Mouse (Mus musculus): Measurements from ENCODE around the gene Gm14139. TPM values are rescaled to one million over a fixed set of nuclear protein-coding genes. Genes with fewer than 3 reads are reported as not detected.

Gene Gm14139
- polyA plus RNA-seq, 1 experiment: not detected

Other genes with a start within 250 kb of the Gm14139 start
- 4.5 and 5.2 TPM in 2 replicates for gene Zfp120, start 45.0 kb upstream of the Gm14139 start, polyA plus RNA-seq (2012; rRNA removed)
- not detected in 2 replicates for gene Gm10770, start 2.1 kb upstream of the Gm14139 start, polyA plus RNA-seq (2012; rRNA removed)
- gene Zfp937, start 36.3 kb downstream of the Gm14139 start, polyA plus RNA-seq (2012; rRNA removed): 2.4 and 2.5 TPM in 2 replicates
- gene Gm21994, start 73.8 kb downstream of the Gm14139 start, polyA plus RNA-seq (2012; rRNA removed): 0.36 and 0.73 TPM in 2 replicates
- 0.03 TPM in 1 of 2 replicates, not detected in the other for gene Gm14124, start 75.8 kb downstream of the Gm14139 start, polyA plus RNA-seq (2012; rRNA removed)
- gene Gm10130, start 141.9 kb downstream of the Gm14139 start, polyA plus RNA-seq (2012; rRNA removed): not detected in 2 replicates
- gene 3300002I08Rik, start 181.0 kb downstream of the Gm14139 start, polyA plus RNA-seq (2012; rRNA removed): 3.6 and 4.5 TPM in 2 replicates